Mouse (Mus musculus) thymus, adult 2 months (tissue): ENCODE results near the gene Klf2.

ENCODE experiments used
- CTCF ChIP-seq: fragments of 200-500 bp; IDR thresholded peaks from 2 replicates; pipeline ENCODE4 v1.5.1; 2012; ENCODE audit warnings: mild to moderate bottlenecking, control low read depth, low read length, moderate library complexity, borderline replicate concordance; ENCODE audit not compliant: control insufficient read depth, poor library complexity, insufficient read depth; ENCODE audit errors: extremely low read depth
- POLR2A ChIP-seq: fragments of 200-500 bp; IDR thresholded peaks from 2 replicates; pipeline ENCODE4 v1.6.1; 2012; ENCODE audit warnings: mild to moderate bottlenecking, low read length, control low read depth, moderate library complexity; ENCODE audit not compliant: control insufficient read depth, poor library complexity, insufficient read depth; ENCODE audit errors: extremely low read depth

GRCm38 (mm10) chr8:72291104-72291503 lies 27.7 kb upstream of the Klf2 start:
- TF ChIP-seq CTCF (no peak), POLR2A (no peak)
